Mouse (Mus musculus): ENCODE data around the gene Dclk1. TPM values are rescaled to one million over a fixed set of nuclear protein-coding genes. Genes with fewer than 3 reads are reported as not detected.
A peak's percentile ranks its signal among the peaks of the same experiment; 100 is the strongest.

Gene Dclk1
- total RNA-seq, 2 experiments from 2014 or later: 589 to 662 TPM

- no peak for DNase-seq (ENCODE audit: extremely low spot score in 1 of 2, low spot score in 1 of 2)
Observed at GRCm38 (mm10) chr3:55558570-55558969, 316.4 kb downstream of the Dclk1 start.

- DNase-seq (ENCODE audit: extremely low spot score in 1 of 2, low spot score in 1 of 2): no peak
Observed at GRCm38 (mm10) chr3:55567476-55567875, 325.3 kb downstream of the Dclk1 start.

- DNase-seq (ENCODE audit: extremely low spot score in 1 of 2, low spot score in 1 of 2): no peak
Observed at GRCm38 (mm10) chr3:55569539-55569938, 327.4 kb downstream of the Dclk1 start.

- DNase-seq (ENCODE audit: extremely low spot score in 1 of 2, low spot score in 1 of 2): no peak
Observed at GRCm38 (mm10) chr3:55571034-55571433, 328.9 kb downstream of the Dclk1 start.

GRCm38 (mm10) chr3:55571552-55572296 lies 329.6 kb downstream of the Dclk1 start:
- DNase-seq (ENCODE audit: extremely low spot score in 1 of 2, low spot score in 1 of 2): no peak

GRCm38 (mm10) chr3:55572297-55572681 lies 330.1 kb downstream of the Dclk1 start:
- no peak for DNase-seq (ENCODE audit: extremely low spot score in 1 of 2, low spot score in 1 of 2)

- peak; percentile 42 to 69 for DNase-seq (ENCODE audit: extremely low spot score in 1 of 2, low spot score in 1 of 2)
Observed at GRCm38 (mm10) chr3:55574003-55574402, 331.8 kb downstream of the Dclk1 start.

- no peak for DNase-seq (ENCODE audit: extremely low spot score in 1 of 2, low spot score in 1 of 2)
Observed at GRCm38 (mm10) chr3:55587434-55587971, 345.3 kb downstream of the Dclk1 start.

GRCm38 (mm10) chr3:55587972-55588946 lies 346.1 kb downstream of the Dclk1 start:
- DNase-seq (ENCODE audit: extremely low spot score in 1 of 2, low spot score in 1 of 2): no peak

Other genes starting within 250 kb of the Dclk1 start
- gene Ccna1, start 186.9 kb upstream of the Dclk1 start, total RNA-seq (2021): 1 to 10 TPM; 2.0 to 3.1 TPM
- 10 to 100 TPM; 31.9 to 33.1 TPM for gene Spg20, start 130.3 kb upstream of the Dclk1 start, total RNA-seq (2021)
- under 1 TPM; 0.17 to 0.28 TPM for gene Ccdc169, start 105.0 kb upstream of the Dclk1 start, total RNA-seq (2021)
- not detected for gene Sohlh2, start 60.3 kb upstream of the Dclk1 start, total RNA-seq (2021)
- gene Gm21954, start 229.8 kb downstream of the Dclk1 start, total RNA-seq (2021): not detected